Mouse (Mus musculus) G1E (cell line): ENCODE measurements around the gene Senp5.

ENCODE experiments used
- CTCF ChIP-seq: IDR thresholded peaks from 2 replicates; pipeline ENCODE4 v1.5.1; 2012; ENCODE audit warnings: low read depth, low read length, inconsistent platforms, mixed read lengths
- GATA1 ChIP-seq: IDR thresholded peaks from 2 replicates; pipeline ENCODE4 v1.6.1; 2012; ENCODE audit warnings: borderline replicate concordance, low read length, inconsistent platforms, mixed read lengths
- GATA2 ChIP-seq: IDR thresholded peaks from 2 replicates; pipeline ENCODE4 v1.6.1; 2012; ENCODE audit warnings: low read depth, low read length, inconsistent platforms, borderline replicate concordance
- POLR2AphosphoS5 ChIP-seq: IDR thresholded peaks from 2 replicates; pipeline ENCODE4 v1.6.1; 2012; ENCODE audit warnings: low read depth, low read length, inconsistent platforms; ENCODE audit not compliant: insufficient replicate concordance
- TAL1 ChIP-seq: conservative IDR thresholded peaks from 2 replicates; pipeline ENCODE4 v1.6.1; 2012; ENCODE audit warnings: low read depth, low read length, inconsistent platforms, mixed read lengths

- TF ChIP-seq CTCF: no peak
- no peak for TF ChIP-seq GATA1
- no peak for TF ChIP-seq POLR2AphosphoS5
- TF ChIP-seq TAL1: no peak
- no peak for TF ChIP-seq GATA2
These were observed 5.6 kb upstream of the Senp5 start for GRCm38 (mm10) chr16:32008529-32009293.
